Mouse (Mus musculus) liver, embryonic 11.5 days (tissue): ENCODE measurements around the gene Sh3bgrl2. TPM values are rescaled to one million over a fixed set of nuclear protein-coding genes. Genes with fewer than 3 reads are reported as not detected.

Experiments used
- ATAC-seq: fragments of 200-750 bp; cut with Nextera tagmentation; replicated peaks from 2 replicates; pipeline ENCODE4 v1.8.0; 2017; ENCODE audit warnings: moderate number of reproducible peaks, mild to moderate bottlenecking, moderate TSS enrichment, moderate library complexity; ENCODE audit not compliant: low FRiP score
- DNase-seq: peaks from one replicate; pipeline ENCODE4 v3.0.0-alpha.2; 2017; ENCODE audit warnings: low spot score
- H3K27ac ChIP-seq: fragments of 300-500 bp; sonication (generic); 2 replicates; pipeline ENCODE4 v1.5.1; 2014; ENCODE audit warnings: mild to moderate bottlenecking, low read depth, low read length, control low read depth
- H3K27me3 ChIP-seq: fragments of 300-500 bp; sonication (generic); replicated peaks from 2 replicates; pipeline ENCODE4 v1.6.1; 2014; ENCODE audit warnings: low read length, mixed read lengths; ENCODE audit not compliant: control insufficient read depth, insufficient read depth
- H3K36me3 ChIP-seq: fragments of 300-500 bp; sonication (generic); 2 replicates; pipeline ENCODE4 v1.6.1; 2014; ENCODE audit warnings: mild to moderate bottlenecking, low read length, moderate library complexity, mixed read lengths; ENCODE audit not compliant: control insufficient read depth, insufficient read depth
- H3K4me1 ChIP-seq: fragments of 300-500 bp; sonication (generic); replicated peaks from 2 replicates; pipeline ENCODE4 v1.6.1; 2014; ENCODE audit warnings: low read length, mixed read lengths; ENCODE audit not compliant: control insufficient read depth, insufficient read depth
- H3K4me2 ChIP-seq: fragments of 300-500 bp; sonication (generic); 2 replicates; pipeline ENCODE4 v1.6.1; 2014; ENCODE audit warnings: mild to moderate bottlenecking, control low read depth, moderate library complexity
- H3K4me3 ChIP-seq: fragments of 300-500 bp; sonication (generic); 2 replicates; pipeline ENCODE4 v1.5.1; 2014; ENCODE audit warnings: low read depth, low read length, control low read depth
- H3K9ac ChIP-seq: fragments of 300-500 bp; sonication (generic); 2 replicates; pipeline ENCODE4 v1.6.1; 2014; ENCODE audit warnings: low read depth, low read length, control low read depth
- H3K9me3 ChIP-seq: fragments of 300-500 bp; sonication (generic); 2 replicates; pipeline ENCODE4 v1.6.1; 2016; ENCODE audit warnings: low read length, inconsistent platforms, mixed read lengths; ENCODE audit not compliant: control insufficient read depth
- WGBS: fragments of 180-500 bp; shearing (Covaris S2); extraction: QIAGEN DNeasy Blood & Tissue Kit; methylation state at CpG from one replicate; pipeline ENCODE4 v1.1.7; 2014; 5-methylcytosine and 5-hydroxymethylcytosine counted together
- polyA plus RNA-seq: library from polyadenylated mRNA; unstranded; fragments of >200 nt; fragmentation: Nextera tagmentation; extraction: Ambion mirVana; gene quantifications from 2 replicates; pipeline ENCODE4 v1.2.1, GENCODE M21; 2014

Gene Sh3bgrl2
- polyA plus RNA-seq, 1 experiment from 2014 or later, result 17.2 TPM

GRCm38 (mm10) chr9:83625085-83625484 lies 77.0 kb downstream of the Sh3bgrl2 start:
- 75% methylated on average over 5 of the region's 5 CpGs for WGBS
- Histone ChIP-seq H3K4me2 (no peak overlapping the region), H3K9me3 (no peaks in the 10 kb centered on the region), H3K36me3 (no peaks in the 10 kb centered on the region), H3K4me1 (no peaks in the 10 kb centered on the region), H3K27me3 (no peaks in the 10 kb centered on the region), H3K27ac (no peak overlapping the region), H3K9ac (no peak overlapping the region), H3K4me3 (no peak overlapping the region)
- ATAC-seq (no peak), DNase-seq (no peak)

GRCm38 (mm10) chr9:83628669-83629612 lies 80.8 kb downstream of the Sh3bgrl2 start:
- ATAC-seq (no peak), DNase-seq (no peak)
- H3K27me3 ChIP-seq, result no peaks in the 10 kb centered on the region
- no peaks in the 10 kb centered on the region for H3K9me3 ChIP-seq
- no peaks in the 10 kb centered on the region for H3K4me1 ChIP-seq
- H3K9ac ChIP-seq, result no peak overlapping the region
- no peak overlapping the region for H3K4me3 ChIP-seq
- no peaks in the 10 kb centered on the region for H3K36me3 ChIP-seq
- H3K4me2 ChIP-seq, result no peak overlapping the region
- no peak overlapping the region for H3K27ac ChIP-seq
- WGBS, result 46% methylated on average over 19 of the region's 19 CpGs

- H3K9me3 ChIP-seq, result no peaks in the 10 kb centered on the region
- whole genome bisulfite sequencing, result 78% methylated on average over 6 of the region's 6 CpGs
Measured at GRCm38 (mm10) chr9:83630341-83630740, 82.2 kb downstream of the Sh3bgrl2 start.

GRCm38 (mm10) chr9:83631920-83632319 lies 83.8 kb downstream of the Sh3bgrl2 start:
- no peaks in the 10 kb centered on the region for H3K9me3 ChIP-seq
- no peak overlapping the region for H3K9ac ChIP-seq
- DNase-seq (no peak), ATAC-seq (no peak)
- H3K36me3 ChIP-seq, result no peaks in the 10 kb centered on the region
- H3K4me3 ChIP-seq, result no peak overlapping the region
- no peak overlapping the region for H3K4me2 ChIP-seq
- H3K27ac ChIP-seq, result no peak overlapping the region
- H3K4me1 ChIP-seq, result no peaks in the 10 kb centered on the region
- H3K27me3 ChIP-seq, result no peaks in the 10 kb centered on the region
- 56% methylated on average over 5 of the region's 5 CpGs for WGBS

More at GRCm38 (mm10) chr9:83630341-83630740, 82.2 kb downstream of the Sh3bgrl2 start:
- H3K9ac ChIP-seq, result no peak overlapping the region
- H3K4me3 ChIP-seq, result no peak overlapping the region
- no peaks in the 10 kb centered on the region for H3K27me3 ChIP-seq
- no peak overlapping the region for H3K27ac ChIP-seq
- no peaks in the 10 kb centered on the region for H3K4me1 ChIP-seq
- no peak for DNase-seq
- ATAC-seq, result no peak
- H3K36me3 ChIP-seq, result no peaks in the 10 kb centered on the region
- H3K4me2 ChIP-seq, result no peak overlapping the region

- DNase-seq (no peak), ATAC-seq (no peak)
- no peak overlapping the region for H3K27ac ChIP-seq
- no peaks in the 10 kb centered on the region for H3K4me1 ChIP-seq
- H3K27me3 ChIP-seq, result no peaks in the 10 kb centered on the region
- no peak overlapping the region for H3K9ac ChIP-seq
- H3K4me2 ChIP-seq, result no peak overlapping the region
- 51% methylated on average over 3 of the region's 3 CpGs for WGBS
- no peak overlapping the region for H3K4me3 ChIP-seq
- no peaks in the 10 kb centered on the region for H3K36me3 ChIP-seq
- no peaks in the 10 kb centered on the region for H3K9me3 ChIP-seq
Measured at GRCm38 (mm10) chr9:83634703-83635102, 86.6 kb downstream of the Sh3bgrl2 start.

- Histone ChIP-seq H3K4me1 (no peaks in the 10 kb centered on the region), H3K27ac (no peak overlapping the region), H3K4me2 (no peak overlapping the region), H3K9ac (no peak overlapping the region), H3K4me3 (no peak overlapping the region), H3K9me3 (no peaks in the 10 kb centered on the region), H3K27me3 (no peaks in the 10 kb centered on the region), H3K36me3 (no peaks in the 10 kb centered on the region)
- ATAC-seq, result no peak
- WGBS, result 16% methylated on average over 7 of the region's 7 CpGs
- no peak for DNase-seq
Measured at GRCm38 (mm10) chr9:83635997-83636396, 87.9 kb downstream of the Sh3bgrl2 start.

GRCm38 (mm10) chr9:83643139-83643538 lies 95.0 kb downstream of the Sh3bgrl2 start:
- 66% methylated on average over 4 of the region's 4 CpGs for WGBS
- no peaks in the 10 kb centered on the region for H3K27me3 ChIP-seq
- no peaks in the 10 kb centered on the region for H3K9me3 ChIP-seq
- ATAC-seq, result no peak
- H3K4me3 ChIP-seq, result no peak overlapping the region
- no peak for DNase-seq
- H3K9ac ChIP-seq, result no peak overlapping the region
- H3K4me2 ChIP-seq, result no peak overlapping the region
- no peaks in the 10 kb centered on the region for H3K4me1 ChIP-seq
- no peaks in the 10 kb centered on the region for H3K36me3 ChIP-seq
- H3K27ac ChIP-seq, result no peak overlapping the region

GRCm38 (mm10) chr9:83643833-83644232 lies 95.7 kb downstream of the Sh3bgrl2 start:
- Histone ChIP-seq H3K36me3 (no peaks in the 10 kb centered on the region), H3K27ac (no peak overlapping the region), H3K4me1 (no peaks in the 10 kb centered on the region), H3K27me3 (no peaks in the 10 kb centered on the region), H3K4me2 (no peak overlapping the region), H3K9ac (no peak overlapping the region), H3K9me3 (no peaks in the 10 kb centered on the region), H3K4me3 (no peak overlapping the region)
- no peak for DNase-seq
- ATAC-seq, result no peak
- 52% methylated on average over 4 of the region's 4 CpGs for WGBS

- DNase-seq, result no peak
- H3K9ac ChIP-seq, result no peak overlapping the region
- H3K4me1 ChIP-seq, result no peaks in the 10 kb centered on the region
- no peak overlapping the region for H3K4me3 ChIP-seq
- no peaks in the 10 kb centered on the region for H3K27me3 ChIP-seq
- ATAC-seq, result no peak
- H3K4me2 ChIP-seq, result no peak overlapping the region
- H3K27ac ChIP-seq, result no peak overlapping the region
- no peaks in the 10 kb centered on the region for H3K9me3 ChIP-seq
- no peaks in the 10 kb centered on the region for H3K36me3 ChIP-seq
- 81% methylated on average over 2 of the region's 2 CpGs for WGBS
Measured at GRCm38 (mm10) chr9:83646215-83646614, 98.1 kb downstream of the Sh3bgrl2 start.
